ENCODE assay signal across 8 mouse cellular contexts in genomic region chr5:69556628-69557403, GRCm38 (mm10). TPM values are rescaled to one million over a fixed set of nuclear protein-coding genes. Genes with fewer than 3 reads are reported as not detected.
DNase-seq lines count a peak whose midpoint lies in the region; ATAC-seq and TF ChIP-seq lines count a peak whose summit lies in the region.

TSS of gene Guf1 (plus strand) at chr5:69556923.

- peak; percentile 82 for TF ChIP-seq POLR2A in cortical plate, adult 2 months (IDR thresholded peaks at IDR 0.05; ENCODE audit: extremely low read depth, insufficient read depth, low read length)

- peak; percentile 95 for DNase-seq in gastrocnemius, postnatal 10 days
- peak; percentile 92 for DNase-seq in induced T-regulatory cell, adult 2 months (ENCODE audit: low read depth)
- peak; percentile 83 to 96 for DNase-seq in left cerebral cortex, adult 9 months (ENCODE audit: low spot score in 2 of 2)
- peak; percentile 95 for DNase-seq in right cerebral cortex, postnatal 14 days
- peak; percentile 90 to 93 for DNase-seq in urinary bladder, postnatal 36 days (ENCODE audit: low spot score in 2 of 2)

- peak within 1 kb of the TSS; percentile 80 for H3K27ac ChIP-seq in cortical plate, adult 2 months (ENCODE audit: insufficient read depth, low read length)

- no peak for TF ChIP-seq CTCF in cortical plate, adult 2 months (IDR thresholded peaks at IDR 0.05; ENCODE audit: extremely low read depth, insufficient read depth, low read length)

- H3K4me3 ChIP-seq in cortical plate, adult 2 months (ENCODE audit: insufficient read depth, low read length), result peak within 1 kb of the TSS; percentile 59

- H3K4me1 ChIP-seq in cortical plate, adult 2 months (ENCODE audit: control insufficient read depth, insufficient read depth, low read length), result peaks cover 2% of the 10 kb centered on the region; the same call in 1 of the 2 replicates

- ATAC-seq in activated CD4-positive, CD25-positive, alpha-beta regulatory T cell, adult 4 months, result peak; percentile 88
- peak; percentile 96 for ATAC-seq in megakaryocyte progenitor cell, adult 5-6 weeks (replicated peaks; ENCODE audit: poor library complexity)

RNA-seq across cellular contexts. Expression of gene Guf1, which starts in this region (rescaled TPM):
- polyA plus RNA-seq in activated CD4-positive, CD25-positive, alpha-beta regulatory T cell, adult 4 months (2017; shearing (Covaris generic)), result 1 to 10 TPM; 4.5 to 8.7 TPM
- 34.7 and 41.5 TPM in 2 replicates for polyA plus RNA-seq in cortical plate, adult 2 months (2012; rRNA removed)
- total RNA-seq in gastrocnemius, postnatal 10 days (2021), result 10 to 100 TPM; 18.4 to 20.8 TPM
- total RNA-seq in megakaryocyte progenitor cell, adult 5-6 weeks (2015), result 34.2 and 36.7 TPM in 2 replicates
- 34.1 and 50.1 TPM in 2 replicates for total RNA-seq in megakaryocyte progenitor cell, adult 5-6 weeks (2017)

Comparison
In these comparisons a context has a peak if more than half of its experiments do, and no peak if none do; other contexts are left out.
1. Peak in every context shown above with its lines: DNase-seq, ATAC-seq, H3K4me3 ChIP-seq and H3K27ac ChIP-seq.